Mouse (Mus musculus) CD4-positive helper T cell, adult 2 months (primary cell): ENCODE data around the gene Cyp2d34.

Experiments used
- DNase-seq: peaks from one replicate; pipeline ENCODE4 v3.0.0-alpha.2; 2012; ENCODE audit warnings: low read depth, missing footprints, low spot score

Cyp2d34 gene

GRCm38 (mm10) chr15:82620531-82621202 lies at the start of gene Cyp2d34:
Cyp2d34 (minus strand) TSS chr15:82620946.
- no peak for DNase-seq

GRCm38 (mm10) chr15:82656346-82656745 lies 35.6 kb upstream of the Cyp2d34 start:
- DNase-seq = no peak

GRCm38 (mm10) chr15:82644371-82644770 lies 23.6 kb upstream of the Cyp2d34 start:
- DNase-seq = no peak

- no peak for DNase-seq
These were observed 23.0 kb upstream of the Cyp2d34 start for GRCm38 (mm10) chr15:82643771-82644170.

- no peak for DNase-seq
These were observed 22.0 kb upstream of the Cyp2d34 start for GRCm38 (mm10) chr15:82642771-82643170.

- DNase-seq = no peak
These were observed 21.2 kb upstream of the Cyp2d34 start for GRCm38 (mm10) chr15:82641921-82642320.

GRCm38 (mm10) chr15:82641390-82641789 lies 20.6 kb upstream of the Cyp2d34 start:
- DNase-seq = no peak

GRCm38 (mm10) chr15:82640201-82640600 lies 19.5 kb upstream of the Cyp2d34 start:
- no peak for DNase-seq

GRCm38 (mm10) chr15:82637130-82638075 lies 16.7 kb upstream of the Cyp2d34 start:
- no peak for DNase-seq

GRCm38 (mm10) chr15:82634976-82635375 lies 14.2 kb upstream of the Cyp2d34 start:
- DNase-seq = no peak

GRCm38 (mm10) chr15:82621993-82622392 lies 1.2 kb upstream of the Cyp2d34 start:
- DNase-seq = no peak

- no peak for DNase-seq
These were observed 2.3 kb downstream of the Cyp2d34 start for GRCm38 (mm10) chr15:82618362-82619020.

- no peak for DNase-seq
These were observed 38.1 kb downstream of the Cyp2d34 start for GRCm38 (mm10) chr15:82582621-82583020.

GRCm38 (mm10) chr15:82579071-82579470 lies 41.7 kb downstream of the Cyp2d34 start:
- DNase-seq = no peak

- DNase-seq = no peak
These were observed 47.9 kb downstream of the Cyp2d34 start for GRCm38 (mm10) chr15:82572856-82573255.
